Mouse (Mus musculus) cerebellum, adult 2 months (tissue): ENCODE measurements around the gene Rassf1.

Experiments
- CTCF ChIP-seq: fragments of 200-500 bp; IDR thresholded peaks from 2 replicates; pipeline ENCODE4 v1.5.1; 2011; ENCODE audit warnings: low read depth, mild to moderate bottlenecking, control low read depth, low read length, moderate library complexity, borderline replicate concordance; ENCODE audit not compliant: insufficient read depth
- POLR2A ChIP-seq: fragments of 200-500 bp; IDR thresholded peaks from 2 replicates; pipeline ENCODE4 v1.6.1; 2011; ENCODE audit warnings: low read length, control low read depth, borderline replicate concordance; ENCODE audit not compliant: insufficient read depth

- TF ChIP-seq POLR2A = no peak
- no peak for TF ChIP-seq CTCF
These were observed 2.5 kb upstream of the Rassf1 start for GRCm38 (mm10) chr9:107548820-107549219.
